Mouse (Mus musculus): ENCODE results near the gene Pyroxd1.

GRCm38 (mm10) chr6:142343561-142343960 lies 1.9 kb upstream of the Pyroxd1 start:
- peak; percentile 23; the same call in 1 of the 2 replicates for TF ChIP-seq CTCF (IDR thresholded peaks at IDR 0.05; ENCODE audit: low read depth, low read length)
- TF ChIP-seq GATA1 (IDR thresholded peaks at IDR 0.05; ENCODE audit: borderline replicate concordance, low read length), result no peak
- no peak for TF ChIP-seq TAL1 (conservative IDR thresholded peaks at IDR 0.05; ENCODE audit: low read depth, low read length)
